Mouse (Mus musculus): Measurements from ENCODE around the gene Memo1. TPM values are rescaled to one million over a fixed set of nuclear protein-coding genes. Genes with fewer than 3 reads are reported as not detected.
A peak's percentile ranks its signal among the peaks of the same experiment; 100 is the strongest.

Gene Memo1
- polyA plus RNA-seq, 1 experiment from 2014 or later, result 61.5 TPM

GRCm38 (mm10) chr17:74296076-74296823 lies 929 bp upstream of the Memo1 start:
- TF ChIP-seq CTCF (IDR thresholded peaks at IDR 0.05; ENCODE audit: low read depth) (peak; percentile 68), EP300 (optimal IDR thresholded peaks at IDR 0.05) (no peak)
- no peak for ATAC-seq (ENCODE audit: low FRiP score, low TSS enrichment)
- Histone ChIP-seq H3K4me2 (replicated peaks; ENCODE audit: low read depth) (peak overlapping the region; percentile 86), H3K27me3 (ENCODE audit: control insufficient read depth, insufficient read depth, low read length) (no peaks in the 10 kb centered on the region), H3K4me3 (ENCODE audit: low read depth, low read length) (peak overlapping the region; percentile 80), H3K9me3 (ENCODE audit: control insufficient read depth, low read length) (no peaks in the 10 kb centered on the region), H3K27ac (replicated peaks) (peak overlapping the region; percentile 99), H3K9ac (ENCODE audit: low read length) (peak overlapping the region; percentile 95), H3K36me3 (ENCODE audit: control insufficient read depth, insufficient read depth, low read length) (peaks cover under 1% of the 10 kb centered on the region; the same call in 1 of the 2 replicates), H3K4me1 (replicated peaks; ENCODE audit: control insufficient read depth, insufficient read depth) (no peaks in the 10 kb centered on the region)
- peak; percentile 51 for DNase-seq (ENCODE audit: low spot score)
- 35% methylated on average over 11 of the region's 11 CpGs for WGBS

GRCm38 (mm10) chr17:74294426-74295025 lies 795 bp downstream of the Memo1 start:
- Histone ChIP-seq H3K4me1 (replicated peaks; ENCODE audit: control insufficient read depth, insufficient read depth) (no peaks in the 10 kb centered on the region), H3K36me3 (ENCODE audit: control insufficient read depth, insufficient read depth, low read length) (no peaks in the 10 kb centered on the region), H3K9me3 (ENCODE audit: control insufficient read depth, low read length) (no peaks in the 10 kb centered on the region), H3K4me2 (replicated peaks; ENCODE audit: low read depth) (peak overlapping the region; percentile 87), H3K9ac (ENCODE audit: low read length) (peak overlapping the region; percentile 95), H3K27me3 (ENCODE audit: control insufficient read depth, insufficient read depth, low read length) (no peaks in the 10 kb centered on the region), H3K4me3 (ENCODE audit: low read depth, low read length) (peak overlapping the region; percentile 80), H3K27ac (replicated peaks) (peak overlapping the region; percentile 99)
- DNase-seq (ENCODE audit: low spot score) (peak; percentile 89), ATAC-seq (ENCODE audit: low FRiP score, low TSS enrichment) (peak; percentile 92)
- 2% methylated on average over 36 of the region's 80 CpGs for WGBS
- peak; percentile 15; the same call in 1 of the 2 replicates for TF ChIP-seq CTCF (IDR thresholded peaks at IDR 0.05; ENCODE audit: low read depth)
- TF ChIP-seq EP300 (optimal IDR thresholded peaks at IDR 0.05), result no peak

- 1% methylated on average over 18 of the region's 18 CpGs for WGBS
- H3K4me3 ChIP-seq (ENCODE audit: low read depth, low read length), result peak overlapping the region; percentile 80
- ATAC-seq (ENCODE audit: low FRiP score, low TSS enrichment), result no peak
- no peaks in the 10 kb centered on the region for H3K9me3 ChIP-seq (ENCODE audit: control insufficient read depth, low read length)
- H3K4me1 ChIP-seq (replicated peaks; ENCODE audit: control insufficient read depth, insufficient read depth), result no peaks in the 10 kb centered on the region
- H3K36me3 ChIP-seq (ENCODE audit: control insufficient read depth, insufficient read depth, low read length), result no peaks in the 10 kb centered on the region
- DNase-seq (ENCODE audit: low spot score), result peak; percentile 26
- TF ChIP-seq EP300 (optimal IDR thresholded peaks at IDR 0.05), result no peak
- no peak for TF ChIP-seq CTCF (IDR thresholded peaks at IDR 0.05; ENCODE audit: low read depth)
- H3K4me2 ChIP-seq (replicated peaks; ENCODE audit: low read depth), result peak overlapping the region; percentile 87
- no peaks in the 10 kb centered on the region for H3K27me3 ChIP-seq (ENCODE audit: control insufficient read depth, insufficient read depth, low read length)
- peak overlapping the region; percentile 99 for H3K27ac ChIP-seq (replicated peaks)
- H3K9ac ChIP-seq (ENCODE audit: low read length), result peak overlapping the region; percentile 95
These were observed 1.5 kb downstream of the Memo1 start for GRCm38 (mm10) chr17:74293687-74294425.

GRCm38 (mm10) chr17:74291640-74292361 lies 3.5 kb downstream of the Memo1 start:
- no peaks in the 10 kb centered on the region for H3K9me3 ChIP-seq (ENCODE audit: control insufficient read depth, low read length)
- no peaks in the 10 kb centered on the region for H3K27me3 ChIP-seq (ENCODE audit: control insufficient read depth, insufficient read depth, low read length)
- no peak overlapping the region for H3K9ac ChIP-seq (ENCODE audit: low read length)
- no peak overlapping the region for H3K27ac ChIP-seq (replicated peaks)
- no peak for TF ChIP-seq CTCF (IDR thresholded peaks at IDR 0.05; ENCODE audit: low read depth)
- TF ChIP-seq EP300 (optimal IDR thresholded peaks at IDR 0.05), result no peak
- H3K36me3 ChIP-seq (ENCODE audit: control insufficient read depth, insufficient read depth, low read length), result no peaks in the 10 kb centered on the region
- DNase-seq (ENCODE audit: low spot score) (no peak), ATAC-seq (ENCODE audit: low FRiP score, low TSS enrichment) (no peak)
- no peaks in the 10 kb centered on the region for H3K4me1 ChIP-seq (replicated peaks; ENCODE audit: control insufficient read depth, insufficient read depth)
- H3K4me3 ChIP-seq (ENCODE audit: low read depth, low read length), result no peak overlapping the region
- H3K4me2 ChIP-seq (replicated peaks; ENCODE audit: low read depth), result no peak overlapping the region
- 75% methylated on average over 4 of the region's 4 CpGs for WGBS

- DNase-seq (ENCODE audit: low spot score), result no peak
- H3K4me2 ChIP-seq (replicated peaks; ENCODE audit: low read depth), result no peak overlapping the region
These were observed 4.5 kb downstream of the Memo1 start for GRCm38 (mm10) chr17:74290869-74291268.

More at GRCm38 (mm10) chr17:74290869-74291268, 4.5 kb downstream of the Memo1 start:
- Histone ChIP-seq H3K4me3 (ENCODE audit: low read depth, low read length) (no peak overlapping the region), H3K27ac (replicated peaks) (no peak overlapping the region), H3K36me3 (ENCODE audit: control insufficient read depth, insufficient read depth, low read length) (no peaks in the 10 kb centered on the region), H3K4me1 (replicated peaks; ENCODE audit: control insufficient read depth, insufficient read depth) (no peaks in the 10 kb centered on the region), H3K27me3 (ENCODE audit: control insufficient read depth, insufficient read depth, low read length) (no peaks in the 10 kb centered on the region), H3K9ac (ENCODE audit: low read length) (no peak overlapping the region), H3K9me3 (ENCODE audit: control insufficient read depth, low read length) (no peaks in the 10 kb centered on the region)
- ATAC-seq (ENCODE audit: low FRiP score, low TSS enrichment), result no peak
- TF ChIP-seq CTCF (IDR thresholded peaks at IDR 0.05; ENCODE audit: low read depth), result no peak
- TF ChIP-seq EP300 (optimal IDR thresholded peaks at IDR 0.05), result no peak
